Mouse (Mus musculus) splenic B cell, adult 2 months (primary cell): Measurements from ENCODE around the gene Azin2.

Source experiments
- DNase-seq: peaks from one replicate; pipeline ENCODE4 v3.0.0-alpha.2; 2011; ENCODE audit warnings: low read depth, low spot score
- H3K27me3 ChIP-seq: 2 replicates; pipeline ENCODE4 v1.6.1; 2012; ENCODE audit warnings: mild to moderate bottlenecking, low read length, moderate library complexity, mixed read lengths; ENCODE audit not compliant: control insufficient read depth, poor library complexity, insufficient read depth, severe bottlenecking
- H3K36me3 ChIP-seq: 2 replicates; pipeline ENCODE4 v1.6.1; 2012; ENCODE audit warnings: mild to moderate bottlenecking, low read length, moderate library complexity, mixed read lengths; ENCODE audit not compliant: control insufficient read depth, poor library complexity, insufficient read depth, severe bottlenecking

The Azin2 gene

DNA sequence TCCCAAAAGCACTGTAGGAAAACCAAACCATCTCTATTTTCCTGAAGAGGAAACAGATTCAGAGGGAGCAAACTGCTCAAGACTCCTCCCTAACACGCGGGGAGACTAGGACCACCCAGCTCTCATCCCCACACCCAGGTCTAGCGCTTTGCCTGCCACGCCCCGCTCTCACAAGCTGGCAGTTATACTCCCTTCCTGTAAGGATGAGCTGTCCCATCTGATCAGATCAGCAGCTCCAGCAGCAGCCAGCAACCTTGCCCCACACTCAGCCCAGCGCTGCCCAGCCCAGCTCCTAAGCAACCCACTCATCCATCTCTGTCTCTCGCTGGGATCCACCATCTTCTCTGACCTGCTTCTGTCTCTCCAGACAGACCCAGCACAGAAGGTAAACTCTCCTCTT lies 29.5 kb downstream of the Azin2 start:
- Histone ChIP-seq H3K36me3 (no peaks in the 10 kb centered on the region), H3K27me3 (no peaks in the 10 kb centered on the region)
- no peak for DNase-seq

DNA sequence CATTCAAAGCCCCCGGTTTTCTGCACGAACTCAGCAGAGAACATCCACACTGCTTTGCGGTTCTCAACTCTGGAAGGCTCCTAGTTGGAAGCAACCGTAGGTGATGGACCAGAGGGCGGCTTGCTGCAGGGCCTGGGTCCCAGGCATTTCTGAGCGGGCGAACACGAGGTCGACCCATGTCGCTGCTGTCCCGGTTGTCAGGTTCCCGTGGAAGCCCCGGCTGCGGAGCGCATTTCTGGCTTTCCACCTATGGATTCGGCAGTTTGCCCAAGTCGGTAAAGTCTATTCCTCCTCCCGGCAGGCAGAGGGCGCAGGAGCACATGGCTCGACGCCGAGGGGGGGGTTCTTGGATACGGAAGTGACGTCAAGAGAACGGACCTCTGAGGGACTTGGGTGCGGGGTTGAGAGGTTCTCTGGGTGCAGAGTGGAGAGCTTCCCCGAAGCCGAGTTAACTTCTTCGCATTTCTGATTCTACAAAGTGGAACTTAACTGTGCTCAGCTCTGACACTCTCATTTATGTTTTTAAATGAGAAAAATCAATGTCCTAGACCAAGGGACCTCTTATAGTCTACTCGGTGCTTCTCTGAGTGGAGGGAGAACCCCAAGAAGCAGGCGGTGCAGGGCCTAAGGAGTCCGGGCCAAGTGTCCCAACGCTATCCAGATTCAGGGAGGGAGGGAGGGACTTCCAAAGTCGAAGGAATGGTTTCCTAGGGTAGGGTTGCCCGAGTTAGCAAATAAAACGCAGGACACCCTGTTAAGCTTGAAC lies 37.2 kb downstream of the Azin2 start:
- Histone ChIP-seq H3K36me3 (no peaks in the 10 kb centered on the region), H3K27me3 (no peaks in the 10 kb centered on the region)
- DNase-seq = peak; percentile 86

DNA sequence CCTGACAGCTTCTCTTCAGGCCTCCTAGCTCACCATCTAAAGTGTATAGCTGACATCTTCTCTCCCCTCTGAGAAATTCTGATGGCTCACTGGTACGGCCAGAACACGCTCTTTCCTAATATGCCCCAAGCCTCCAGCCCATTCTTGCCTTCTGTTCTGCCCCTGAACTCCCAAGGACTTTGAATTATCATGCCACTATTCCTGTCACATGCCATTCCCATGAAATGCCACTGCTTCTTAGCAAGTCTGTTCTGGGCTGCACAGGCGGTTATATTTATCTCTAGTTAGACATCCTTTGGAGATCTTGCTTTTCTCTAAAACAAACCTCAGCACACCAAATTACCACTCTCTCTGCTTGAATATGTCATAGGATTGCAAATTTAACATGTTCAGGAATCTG lies 38.6 kb downstream of the Azin2 start:
- DNase-seq = no peak
- no peaks in the 10 kb centered on the region for H3K27me3 ChIP-seq
- no peaks in the 10 kb centered on the region for H3K36me3 ChIP-seq

DNA sequence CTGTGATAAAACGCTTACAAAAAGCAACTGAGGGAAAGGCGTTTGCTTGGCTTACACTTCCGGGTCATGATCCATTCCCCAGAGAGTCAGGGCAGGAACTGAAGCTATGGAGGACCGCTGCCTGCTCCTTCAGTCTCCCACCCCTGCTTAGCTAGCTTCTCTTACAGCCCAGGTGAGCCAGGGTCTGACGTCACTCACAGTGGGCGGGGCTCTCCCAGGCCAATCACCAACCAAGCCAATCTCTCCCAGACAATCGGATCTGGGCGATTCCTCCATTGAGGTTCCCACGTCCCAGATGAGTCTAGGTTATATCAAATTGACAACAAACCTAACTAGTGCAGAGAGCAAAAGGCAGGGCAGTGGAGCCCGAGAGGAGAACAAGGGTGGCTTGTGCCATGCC lies 43.1 kb downstream of the Azin2 start:
- Histone ChIP-seq H3K36me3 (no peaks in the 10 kb centered on the region), H3K27me3 (no peaks in the 10 kb centered on the region)
- no peak for DNase-seq

- no peaks in the 10 kb centered on the region for H3K27me3 ChIP-seq
- no peak for DNase-seq
- H3K36me3 ChIP-seq = no peaks in the 10 kb centered on the region
Measured at GRCm38 (mm10) chr4:128918187-128918586, 44.1 kb downstream of the Azin2 start.

DNA sequence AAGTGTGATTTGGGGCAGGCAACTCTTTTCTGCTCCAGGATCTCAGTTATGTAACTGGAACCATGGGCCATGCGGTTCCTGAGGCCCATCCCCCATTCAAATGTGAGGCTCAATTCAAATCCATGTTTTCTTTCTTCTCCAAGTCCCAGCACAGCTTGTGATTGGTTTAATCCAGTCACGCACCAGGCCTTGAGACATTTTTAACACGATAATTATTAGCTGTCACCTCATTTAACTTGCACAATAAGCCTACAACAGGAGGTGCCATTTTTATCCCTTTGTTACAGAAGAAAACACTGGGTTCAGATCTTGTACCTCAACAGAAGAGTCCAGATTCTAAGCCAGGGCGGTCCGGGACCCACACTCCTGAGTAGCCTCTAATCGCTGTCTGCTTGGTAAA lies 44.5 kb downstream of the Azin2 start:
- no peaks in the 10 kb centered on the region for H3K27me3 ChIP-seq
- DNase-seq = no peak
- no peaks in the 10 kb centered on the region for H3K36me3 ChIP-seq

GRCm38 (mm10) chr4:128917119-128917518 lies 45.1 kb downstream of the Azin2 start:
- DNase-seq = no peak
- Histone ChIP-seq H3K36me3 (no peaks in the 10 kb centered on the region), H3K27me3 (no peaks in the 10 kb centered on the region)

- Histone ChIP-seq H3K36me3 (no peaks in the 10 kb centered on the region), H3K27me3 (no peaks in the 10 kb centered on the region)
- no peak for DNase-seq
Measured at GRCm38 (mm10) chr4:128913794-128914193, 48.4 kb downstream of the Azin2 start.

- no peak for DNase-seq
- Histone ChIP-seq H3K36me3 (no peaks in the 10 kb centered on the region), H3K27me3 (no peaks in the 10 kb centered on the region)
Measured at GRCm38 (mm10) chr4:128912085-128912484, 50.2 kb downstream of the Azin2 start.

GRCm38 (mm10) chr4:128910276-128911063 lies 51.8 kb downstream of the Azin2 start:
- Histone ChIP-seq H3K36me3 (no peaks in the 10 kb centered on the region), H3K27me3 (no peaks in the 10 kb centered on the region)
- no peak for DNase-seq

- Histone ChIP-seq H3K36me3 (no peaks in the 10 kb centered on the region), H3K27me3 (no peaks in the 10 kb centered on the region)
- DNase-seq = no peak
Measured at GRCm38 (mm10) chr4:128909378-128909831, 52.8 kb downstream of the Azin2 start.

GRCm38 (mm10) chr4:128908586-128909377 lies 53.5 kb downstream of the Azin2 start:
- no peaks in the 10 kb centered on the region for H3K36me3 ChIP-seq
- H3K27me3 ChIP-seq = no peaks in the 10 kb centered on the region
- DNase-seq = peak; percentile 69

GRCm38 (mm10) chr4:128907238-128907968 lies 54.8 kb downstream of the Azin2 start:
- no peak for DNase-seq
- Histone ChIP-seq H3K36me3 (no peaks in the 10 kb centered on the region), H3K27me3 (no peaks in the 10 kb centered on the region)

GRCm38 (mm10) chr4:128906757-128907156 lies 55.5 kb downstream of the Azin2 start:
- DNase-seq = no peak
- Histone ChIP-seq H3K27me3 (no peaks in the 10 kb centered on the region), H3K36me3 (no peaks in the 10 kb centered on the region)
